Mouse (Mus musculus) stomach, embryonic 16.5 days (tissue): ENCODE measurements at regions not wholly inside any gene's neighbourhood (a gene's known extent, or its start where the extent isn't known, plus 50 kb on each side); places are given as distances from the start of the nearest gene placed in this dataset.

Experiments
- ATAC-seq: fragments of 200-750 bp; cut with Nextera tagmentation; 2 replicates; pipeline ENCODE4 v1.8.0; 2017; ENCODE audit warnings: moderate number of reproducible peaks, moderate TSS enrichment; ENCODE audit not compliant: insufficient read depth, low FRiP score
- H3K27ac ChIP-seq: fragments of 300-500 bp; sonication (generic); 2 replicates; pipeline ENCODE4 v1.5.1; 2014; ENCODE audit warnings: low read length
- H3K27me3 ChIP-seq: fragments of 300-500 bp; sonication (generic); 2 replicates; pipeline ENCODE4 v1.6.1; 2014; ENCODE audit warnings: low read length, control low read depth, mixed read lengths; ENCODE audit not compliant: control insufficient read depth, insufficient read depth
- H3K36me3 ChIP-seq: fragments of 300-500 bp; sonication (generic); 2 replicates; pipeline ENCODE4 v1.6.1; 2014; ENCODE audit warnings: low read length; ENCODE audit not compliant: control insufficient read depth, insufficient read depth
- H3K4me1 ChIP-seq: fragments of 300-500 bp; sonication (generic); 2 replicates; pipeline ENCODE4 v1.6.1; 2014; ENCODE audit warnings: low read length, control low read depth, mixed read lengths; ENCODE audit not compliant: control insufficient read depth, insufficient read depth
- H3K4me2 ChIP-seq: fragments of 300-500 bp; sonication (generic); 2 replicates; pipeline ENCODE4 v1.6.1; 2014; ENCODE audit warnings: low read depth, low read length, mixed read lengths
- H3K4me3 ChIP-seq: fragments of 300-500 bp; sonication (generic); replicated peaks from 2 replicates; pipeline ENCODE4 v1.5.1; 2014; ENCODE audit warnings: mild to moderate bottlenecking, low read length
- H3K9ac ChIP-seq: fragments of 300-500 bp; sonication (generic); 2 replicates; pipeline ENCODE4 v1.6.1; 2014; ENCODE audit warnings: low read length
- H3K9me3 ChIP-seq: fragments of 300-500 bp; sonication (generic); replicated peaks from 2 replicates; pipeline ENCODE4 v1.6.1; 2016; ENCODE audit warnings: low read length, control low read depth; ENCODE audit not compliant: control insufficient read depth
- WGBS: fragments of 180-500 bp; shearing (Covaris S2); extraction: QIAGEN DNeasy Blood & Tissue Kit; methylation state at CpG from one replicate; pipeline ENCODE4 v1.1.7; 2014; 5-methylcytosine and 5-hydroxymethylcytosine counted together

DNA sequence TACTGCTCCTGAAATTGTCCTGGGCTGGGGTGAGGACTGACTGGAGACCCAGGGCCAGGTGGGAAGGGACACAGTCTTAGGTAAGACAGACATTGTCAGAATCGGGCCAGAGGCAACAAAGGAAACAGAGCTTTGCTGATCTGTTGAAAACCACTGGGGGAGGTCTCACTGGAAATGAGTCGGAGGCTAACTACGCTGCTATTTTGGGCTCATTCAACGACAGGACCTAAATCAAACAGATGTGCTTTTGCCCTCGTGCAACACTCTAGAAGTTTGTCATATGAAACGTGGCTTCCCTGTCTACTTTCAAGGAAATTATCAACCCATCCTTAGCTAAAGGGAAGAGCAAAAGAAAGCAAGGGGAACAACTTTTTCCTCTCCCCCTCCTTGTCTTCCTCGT lies 265.3 kb downstream of the Plpp3 start:
- Histone ChIP-seq H3K9ac (no peak overlapping the region), H3K9me3 (no peaks in the 10 kb centered on the region), H3K27me3 (no peaks in the 10 kb centered on the region), H3K4me1 (no peaks in the 10 kb centered on the region), H3K4me3 (no peak overlapping the region), H3K36me3 (no peaks in the 10 kb centered on the region), H3K4me2 (no peak overlapping the region), H3K27ac (no peak overlapping the region)
- ATAC-seq = no peak
- 23% methylated on average over 7 of the region's 7 CpGs for WGBS

DNA sequence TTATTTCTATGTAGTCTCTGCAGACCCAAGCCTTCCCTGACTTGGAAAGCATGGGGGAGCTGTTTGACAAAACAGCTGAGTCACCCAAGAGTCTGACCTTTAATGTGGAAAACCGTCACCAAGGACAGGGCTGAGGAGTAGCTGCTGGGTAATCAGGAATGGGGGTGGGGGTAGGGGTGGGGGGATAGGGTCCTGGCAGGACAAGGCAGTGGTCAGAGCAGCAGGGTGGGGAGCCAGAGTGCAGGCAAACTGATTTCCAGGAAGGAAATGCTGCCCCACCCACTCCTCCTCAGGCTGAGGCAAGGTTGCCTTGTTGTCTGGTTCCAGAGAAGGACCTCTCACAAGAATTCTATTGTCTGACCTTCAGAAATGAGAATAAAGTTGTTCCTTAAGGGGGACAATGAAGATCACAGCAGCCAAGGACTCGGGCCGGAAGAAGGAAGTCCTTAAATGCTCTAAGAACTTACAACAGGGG lies 266.6 kb downstream of the Plpp3 start:
- H3K4me1 ChIP-seq = no peaks in the 10 kb centered on the region
- H3K4me3 ChIP-seq = no peak overlapping the region
- no peak overlapping the region for H3K9ac ChIP-seq
- no peaks in the 10 kb centered on the region for H3K27me3 ChIP-seq
- no peaks in the 10 kb centered on the region for H3K9me3 ChIP-seq
- no peak overlapping the region for H3K27ac ChIP-seq
- H3K36me3 ChIP-seq = no peaks in the 10 kb centered on the region
- no peak overlapping the region for H3K4me2 ChIP-seq
- no peak for ATAC-seq
- WGBS = 70% methylated on average over 3 of the region's 3 CpGs

DNA sequence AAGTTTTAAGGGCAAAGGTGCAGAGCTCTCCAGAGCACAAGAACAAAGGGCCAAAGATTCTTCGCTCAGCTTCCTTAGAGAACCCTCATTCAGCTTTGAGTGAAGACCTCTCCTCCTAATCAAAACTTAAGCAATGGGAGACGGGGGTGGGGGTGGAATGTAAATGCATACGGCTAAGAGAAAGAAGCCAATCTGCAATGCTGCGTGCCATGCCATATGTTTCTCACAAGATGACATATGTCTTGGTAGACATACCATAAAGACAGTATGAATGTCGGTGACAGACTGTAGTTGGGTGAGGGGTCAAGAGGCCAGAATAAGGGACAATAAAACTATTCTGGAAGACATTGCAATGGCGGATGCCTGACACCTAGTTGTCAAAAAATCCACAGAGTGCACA lies 267.9 kb downstream of the Plpp3 start:
- Histone ChIP-seq H3K27ac (no peak overlapping the region), H3K27me3 (no peaks in the 10 kb centered on the region), H3K36me3 (no peaks in the 10 kb centered on the region), H3K9ac (no peak overlapping the region), H3K4me1 (no peaks in the 10 kb centered on the region), H3K4me3 (no peak overlapping the region), H3K9me3 (no peaks in the 10 kb centered on the region), H3K4me2 (no peak overlapping the region)
- 76% methylated on average over 6 of the region's 6 CpGs for WGBS
- ATAC-seq = no peak

DNA sequence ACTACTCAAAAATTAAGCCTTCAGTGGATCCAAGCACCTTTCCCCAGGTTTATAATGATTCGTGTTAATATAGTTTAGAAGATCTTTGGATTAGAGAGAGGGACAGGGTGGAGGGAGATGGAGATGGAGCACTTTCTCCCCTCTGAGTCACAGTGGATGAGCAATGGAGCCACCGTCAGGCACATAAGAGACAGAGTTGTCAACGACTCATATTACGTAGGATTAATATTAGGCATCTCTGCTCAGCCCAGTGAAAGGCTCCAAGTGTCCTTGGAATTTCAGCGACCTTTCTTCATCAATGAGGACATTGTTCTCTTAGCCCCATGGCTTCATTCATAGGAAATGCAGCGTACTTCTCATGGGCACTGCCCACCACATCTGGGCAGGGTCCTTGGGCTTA lies 270.4 kb downstream of the Plpp3 start:
- no peak overlapping the region for H3K4me3 ChIP-seq
- no peak for ATAC-seq
- 73% methylated on average over 6 of the region's 6 CpGs for WGBS

DNA sequence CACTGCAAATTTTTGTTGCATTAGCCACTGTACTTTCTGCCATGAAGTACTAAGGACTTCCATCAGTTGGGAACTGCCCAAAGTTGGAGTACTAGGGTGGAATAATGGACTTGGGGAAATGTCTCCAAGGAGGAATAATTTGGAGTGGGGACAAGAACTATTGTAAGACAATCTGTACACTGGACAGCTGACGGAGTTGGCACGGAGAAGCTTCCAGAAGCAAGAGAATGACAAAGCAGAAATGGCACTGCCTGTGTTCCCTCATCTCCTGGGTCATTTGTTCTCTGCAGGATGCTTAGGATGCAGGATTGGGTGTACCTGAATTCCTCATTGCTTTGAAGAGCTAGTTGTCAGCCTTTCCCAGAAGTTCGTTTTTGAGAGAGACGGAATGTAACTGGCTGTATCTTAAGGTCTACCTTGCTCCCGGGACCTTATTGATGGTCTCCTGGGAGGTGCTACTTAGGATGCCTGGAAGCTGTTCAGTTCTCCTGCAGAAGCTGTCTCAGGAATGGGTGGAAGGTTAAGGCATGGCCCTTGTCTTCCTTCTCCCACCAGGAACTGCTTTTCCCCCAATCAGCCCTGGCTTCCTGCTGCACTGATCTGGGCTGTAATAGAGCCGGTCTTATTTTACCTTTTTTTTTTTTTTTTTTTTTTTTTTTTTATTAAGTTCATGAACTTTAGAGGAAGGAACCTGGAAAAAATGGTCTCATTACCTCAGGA lies 272.4 kb downstream of the Plpp3 start:
- H3K9me3 ChIP-seq = no peaks in the 10 kb centered on the region
- WGBS = 86% methylated on average over 6 of the region's 6 CpGs
- no peak overlapping the region for H3K9ac ChIP-seq
- H3K27ac ChIP-seq = no peak overlapping the region
- H3K4me2 ChIP-seq = no peak overlapping the region
- no peaks in the 10 kb centered on the region for H3K4me1 ChIP-seq
- H3K36me3 ChIP-seq = no peaks in the 10 kb centered on the region
- H3K27me3 ChIP-seq = no peaks in the 10 kb centered on the region
- H3K4me3 ChIP-seq = no peak overlapping the region
- ATAC-seq = no peak

More for the DNA sequence above, 270.4 kb downstream of the Plpp3 start:
- no peak overlapping the region for H3K4me2 ChIP-seq
- no peaks in the 10 kb centered on the region for H3K9me3 ChIP-seq
- H3K27ac ChIP-seq = no peak overlapping the region
- no peaks in the 10 kb centered on the region for H3K36me3 ChIP-seq
- H3K27me3 ChIP-seq = no peaks in the 10 kb centered on the region
- no peak overlapping the region for H3K9ac ChIP-seq
- no peaks in the 10 kb centered on the region for H3K4me1 ChIP-seq

DNA sequence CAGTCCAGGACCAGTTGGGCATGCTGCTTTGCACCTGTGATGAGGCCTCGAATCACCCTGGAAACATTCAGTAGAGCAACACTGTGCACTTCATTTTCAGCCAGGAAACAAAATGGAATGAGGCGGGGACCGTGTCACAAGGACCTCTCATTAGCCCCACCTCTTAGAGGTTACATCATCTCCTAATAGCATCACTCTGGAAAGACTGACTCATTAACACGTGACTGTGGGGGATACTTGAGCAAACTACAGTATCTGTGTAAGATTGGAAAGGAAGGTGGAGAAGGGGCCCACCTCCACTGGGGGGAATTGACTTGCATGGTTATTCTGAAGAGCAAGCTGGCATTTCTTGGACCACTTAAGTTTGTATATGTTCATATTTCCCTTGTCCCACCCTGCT lies 275.3 kb downstream of the Plpp3 start:
- 89% methylated on average over 4 of the region's 4 CpGs for WGBS
- no peaks in the 10 kb centered on the region for H3K36me3 ChIP-seq
- no peaks in the 10 kb centered on the region for H3K27me3 ChIP-seq
- H3K9ac ChIP-seq = no peak overlapping the region
- H3K9me3 ChIP-seq = no peaks in the 10 kb centered on the region
- no peak overlapping the region for H3K4me3 ChIP-seq
- H3K27ac ChIP-seq = no peak overlapping the region
- H3K4me2 ChIP-seq = no peak overlapping the region
- H3K4me1 ChIP-seq = no peaks in the 10 kb centered on the region
- no peak for ATAC-seq

DNA sequence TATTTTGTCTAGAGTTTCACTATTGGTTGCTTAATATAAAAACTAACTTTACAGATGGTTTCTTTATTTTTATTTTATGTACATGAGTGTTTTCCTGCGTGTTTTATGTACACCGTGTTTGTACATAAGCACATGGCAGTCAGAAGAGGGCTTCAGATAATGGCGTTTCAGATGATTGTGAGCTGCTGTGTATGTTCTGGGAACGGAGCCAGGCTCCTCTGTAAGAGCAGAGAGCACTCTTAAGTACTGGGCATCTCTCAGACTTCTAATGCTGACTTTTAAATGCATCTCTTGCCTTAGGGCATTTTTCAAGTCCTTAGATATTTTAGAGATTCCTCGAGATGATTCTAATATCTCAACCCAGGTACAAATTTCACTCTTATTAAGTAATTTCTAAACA lies 280.0 kb downstream of the Plpp3 start:
- H3K4me2 ChIP-seq = no peak overlapping the region
- H3K9ac ChIP-seq = no peak overlapping the region
- no peaks in the 10 kb centered on the region for H3K4me1 ChIP-seq
- no peaks in the 10 kb centered on the region for H3K27me3 ChIP-seq
- ATAC-seq = no peak
- no peaks in the 10 kb centered on the region for H3K9me3 ChIP-seq
- H3K4me3 ChIP-seq = no peak overlapping the region
- H3K36me3 ChIP-seq = no peaks in the 10 kb centered on the region
- no peak overlapping the region for H3K27ac ChIP-seq
- 66% methylated on average over 5 of the region's 5 CpGs for WGBS

DNA sequence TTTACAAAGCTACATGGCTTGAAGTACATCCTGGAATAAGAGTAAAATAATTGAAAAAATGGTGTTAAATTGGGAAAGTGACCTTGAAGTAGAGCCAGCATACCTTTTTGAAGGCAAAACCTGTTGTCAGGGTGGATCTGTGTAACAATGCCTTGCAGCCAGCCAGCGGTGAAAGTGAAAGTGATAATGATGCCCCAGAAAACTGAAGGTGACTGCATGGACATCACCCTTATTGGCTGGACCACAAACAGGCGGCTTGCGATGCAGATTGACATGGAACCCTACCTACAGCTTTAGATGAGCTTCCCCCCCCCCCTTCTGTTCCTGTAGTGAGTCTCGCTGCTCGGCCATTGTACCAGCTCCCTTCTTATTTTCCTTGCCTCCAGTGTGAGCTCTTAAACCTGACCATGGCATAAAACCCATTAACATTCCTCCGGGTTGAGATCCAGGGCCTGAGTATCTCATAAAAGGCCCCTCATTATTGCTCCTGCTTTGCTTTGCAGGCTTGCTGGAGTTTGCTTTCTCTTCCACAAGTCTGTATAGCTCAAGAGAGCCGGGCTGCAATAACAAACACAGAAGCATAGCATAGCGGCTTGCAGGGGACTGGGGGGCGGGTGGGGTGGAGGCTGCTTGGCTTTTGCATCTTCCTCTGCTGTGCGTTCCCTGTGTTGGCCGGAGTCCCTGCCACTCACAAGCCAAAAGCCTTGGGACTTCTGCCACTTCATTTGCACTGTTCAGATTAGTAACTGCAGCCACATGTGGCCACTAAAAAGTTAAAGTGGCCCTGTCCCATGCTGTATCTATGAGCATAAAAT lies 292.1 kb downstream of the Plpp3 start:
- no peak overlapping the region for H3K9ac ChIP-seq
- 70% methylated on average over 11 of the region's 11 CpGs for WGBS
- no peak for ATAC-seq
- no peaks in the 10 kb centered on the region for H3K4me1 ChIP-seq
- H3K9me3 ChIP-seq = 0 out of 2 replicates have a peak, but pooled peaks cover 1% of the 10 kb centered on the region
- no peaks in the 10 kb centered on the region for H3K27me3 ChIP-seq
- no peak overlapping the region for H3K27ac ChIP-seq
- no peak overlapping the region for H3K4me3 ChIP-seq
- no peaks in the 10 kb centered on the region for H3K36me3 ChIP-seq
- H3K4me2 ChIP-seq = no peak overlapping the region

DNA sequence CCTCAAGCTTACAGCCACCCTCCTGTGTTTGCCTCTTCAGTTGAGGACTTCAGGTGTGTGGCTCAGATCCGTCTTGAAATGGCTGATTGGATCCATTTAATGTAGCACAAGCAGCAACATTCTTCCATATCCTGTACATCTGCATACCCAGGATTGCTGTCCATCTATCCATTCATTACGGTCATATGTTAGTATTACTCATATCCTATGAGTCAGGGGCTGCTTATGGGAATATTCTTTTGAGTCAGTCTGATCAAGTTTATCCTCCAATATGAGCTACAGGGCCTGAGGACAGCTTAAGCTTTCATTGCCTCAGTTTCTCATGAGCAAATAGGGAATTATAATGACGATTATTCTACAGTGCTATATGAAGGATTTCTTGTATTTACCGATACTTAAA lies 293.7 kb downstream of the Plpp3 start:
- no peak overlapping the region for H3K9ac ChIP-seq
- WGBS = 85% methylated on average over 4 of the region's 4 CpGs
- H3K4me3 ChIP-seq = no peak overlapping the region
- no peaks in the 10 kb centered on the region for H3K27me3 ChIP-seq
- no peaks in the 10 kb centered on the region for H3K9me3 ChIP-seq
- no peak overlapping the region for H3K27ac ChIP-seq
- H3K4me1 ChIP-seq = no peaks in the 10 kb centered on the region
- H3K36me3 ChIP-seq = no peaks in the 10 kb centered on the region
- no peak overlapping the region for H3K4me2 ChIP-seq
- no peak for ATAC-seq
